Mouse (Mus musculus): ENCODE measurements around the gene Cacna1h. TPM values are rescaled to one million over a fixed set of nuclear protein-coding genes. Genes with fewer than 3 reads are reported as not detected.

The Cacna1h gene
- polyA plus RNA-seq, 1 experiment from 2014 or later = 3.2 TPM

DNA sequence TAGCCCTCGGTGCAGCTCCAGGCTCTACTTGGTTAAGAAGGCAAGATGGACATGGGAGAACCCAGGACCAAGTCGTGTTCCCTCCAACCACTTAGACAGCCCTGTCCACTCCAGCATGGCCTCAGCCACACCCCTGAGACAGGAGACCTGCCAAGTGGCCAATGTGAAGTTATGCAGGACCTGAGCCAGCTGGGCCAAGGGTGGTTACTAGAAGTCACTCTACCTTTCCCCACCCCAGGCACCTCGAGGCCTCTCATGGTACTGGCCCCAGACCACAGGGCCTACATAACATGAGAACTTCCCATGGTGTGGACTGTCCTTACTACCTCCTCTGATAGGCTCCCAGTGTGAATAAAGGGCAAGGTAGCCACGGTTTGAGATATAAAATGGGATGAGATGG lies 19.4 kb downstream of the Cacna1h start:
- Histone ChIP-seq H3K9me3 (replicated peaks) (no peaks in the 10 kb centered on the region), H3K4me3 (no peak overlapping the region), H3K4me1 (peaks cover 77% of the 10 kb centered on the region), H3K27me3 (ENCODE audit: low read depth, poor library complexity, severe bottlenecking) (no peaks in the 10 kb centered on the region), H3K27ac (peak overlapping the region; percentile 91), H3K36me3 (no peaks in the 10 kb centered on the region)
- no peak for DNase-seq (ENCODE audit: low spot score)
- 74% methylated on average over 4 of the region's 4 CpGs for WGBS

DNA sequence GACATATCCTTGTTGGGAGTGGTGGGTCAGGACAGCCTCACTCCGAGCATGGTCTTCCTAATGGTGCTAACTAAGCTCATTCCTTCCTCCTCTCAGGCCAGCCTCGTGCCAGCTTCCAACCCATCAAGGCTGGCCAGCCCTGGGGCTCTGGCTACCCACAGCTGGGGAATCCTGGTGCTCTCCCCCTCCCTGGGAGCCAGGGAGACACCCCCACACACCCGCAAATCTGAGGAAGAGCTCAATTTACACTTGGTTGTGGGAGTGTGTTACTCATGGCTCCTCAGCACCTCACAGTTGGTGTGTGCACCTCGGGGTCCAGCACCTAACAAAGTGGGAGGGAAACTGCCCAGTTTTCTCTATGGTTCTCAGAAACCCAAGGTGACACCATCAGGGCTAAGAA lies 22.3 kb downstream of the Cacna1h start:
- H3K9me3 ChIP-seq (replicated peaks) = no peaks in the 10 kb centered on the region
- H3K27ac ChIP-seq = peak overlapping the region; percentile 53; the same call in 1 of the 2 replicates
- WGBS = 64% methylated on average over 4 of the region's 4 CpGs
- peaks cover 73% of the 10 kb centered on the region for H3K4me1 ChIP-seq
- H3K36me3 ChIP-seq = no peaks in the 10 kb centered on the region
- no peak overlapping the region for H3K4me3 ChIP-seq
- no peaks in the 10 kb centered on the region for H3K27me3 ChIP-seq (ENCODE audit: low read depth, poor library complexity, severe bottlenecking)
- DNase-seq (ENCODE audit: low spot score) = no peak

- DNase-seq (ENCODE audit: low spot score) = no peak
- no peak overlapping the region for H3K27ac ChIP-seq
- no peaks in the 10 kb centered on the region for H3K27me3 ChIP-seq (ENCODE audit: low read depth, poor library complexity, severe bottlenecking)
- peaks cover 73% of the 10 kb centered on the region for H3K4me1 ChIP-seq
- WGBS = 72% methylated on average over 7 of the region's 7 CpGs
- no peak overlapping the region for H3K4me3 ChIP-seq
- H3K9me3 ChIP-seq (replicated peaks) = no peaks in the 10 kb centered on the region
- H3K36me3 ChIP-seq = no peaks in the 10 kb centered on the region
These were observed 22.8 kb downstream of the Cacna1h start for GRCm38 (mm10) chr17:25410786-25411185.

DNA sequence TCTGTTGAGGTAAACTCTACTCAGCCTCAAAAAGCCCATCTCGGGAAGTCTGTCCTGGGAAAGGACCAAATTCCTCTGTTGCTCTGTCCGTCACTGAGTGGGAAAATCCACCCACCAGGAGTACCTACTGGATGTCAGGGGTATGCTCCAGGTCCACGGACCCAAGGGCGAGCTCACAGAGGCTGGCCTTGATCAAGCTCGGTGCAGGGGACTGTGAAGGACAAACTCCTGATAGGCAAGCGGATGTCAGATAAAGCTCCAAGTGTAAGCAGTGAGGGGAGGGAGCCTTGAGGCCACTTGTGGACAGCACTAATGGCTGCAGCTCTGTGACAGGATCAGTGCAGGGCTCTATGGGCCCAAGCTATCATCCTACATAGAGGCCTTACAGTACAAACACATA lies 23.4 kb downstream of the Cacna1h start:
- Histone ChIP-seq H3K27me3 (ENCODE audit: low read depth, poor library complexity, severe bottlenecking) (no peaks in the 10 kb centered on the region), H3K4me3 (no peak overlapping the region), H3K4me1 (peaks cover 73% of the 10 kb centered on the region), H3K27ac (peak overlapping the region; percentile 42; the same call in 1 of the 2 replicates), H3K36me3 (no peaks in the 10 kb centered on the region), H3K9me3 (replicated peaks) (no peaks in the 10 kb centered on the region)
- WGBS = 80% methylated on average over 6 of the region's 6 CpGs
- no peak for DNase-seq (ENCODE audit: low spot score)

GRCm38 (mm10) chr17:25409621-25410020 lies 24.0 kb downstream of the Cacna1h start:
- Histone ChIP-seq H3K4me1 (peaks cover 73% of the 10 kb centered on the region), H3K27ac (no peak overlapping the region)

GRCm38 (mm10) chr17:25408302-25408999 lies 25.1 kb downstream of the Cacna1h start:
- Histone ChIP-seq H3K36me3 (no peaks in the 10 kb centered on the region), H3K27me3 (ENCODE audit: low read depth, poor library complexity, severe bottlenecking) (peaks cover 9% of the 10 kb centered on the region), H3K4me3 (no peak overlapping the region), H3K27ac (no peak overlapping the region), H3K4me1 (peaks cover 74% of the 10 kb centered on the region), H3K9me3 (replicated peaks) (no peaks in the 10 kb centered on the region)
- DNase-seq (ENCODE audit: low spot score) = no peak
- 87% methylated on average over 7 of the region's 7 CpGs for WGBS

More at GRCm38 (mm10) chr17:25409621-25410020, 24.0 kb downstream of the Cacna1h start:
- 88% methylated on average over 7 of the region's 7 CpGs for WGBS
- Histone ChIP-seq H3K36me3 (no peaks in the 10 kb centered on the region), H3K4me3 (no peak overlapping the region), H3K27me3 (ENCODE audit: low read depth, poor library complexity, severe bottlenecking) (no peaks in the 10 kb centered on the region), H3K9me3 (replicated peaks) (no peaks in the 10 kb centered on the region)
- DNase-seq (ENCODE audit: low spot score) = no peak

GRCm38 (mm10) chr17:25407352-25407751 lies 26.2 kb downstream of the Cacna1h start:
- peaks cover 15% of the 10 kb centered on the region for H3K27me3 ChIP-seq (ENCODE audit: low read depth, poor library complexity, severe bottlenecking)
- no peak for DNase-seq (ENCODE audit: low spot score)
- no peaks in the 10 kb centered on the region for H3K9me3 ChIP-seq (replicated peaks)
- peak overlapping the region; percentile 70; the same call in 1 of the 2 replicates for H3K27ac ChIP-seq
- WGBS = 87% methylated on average over 4 of the region's 4 CpGs
- H3K4me3 ChIP-seq = no peak overlapping the region
- H3K36me3 ChIP-seq = no peaks in the 10 kb centered on the region
- H3K4me1 ChIP-seq = peaks cover 76% of the 10 kb centered on the region

DNA sequence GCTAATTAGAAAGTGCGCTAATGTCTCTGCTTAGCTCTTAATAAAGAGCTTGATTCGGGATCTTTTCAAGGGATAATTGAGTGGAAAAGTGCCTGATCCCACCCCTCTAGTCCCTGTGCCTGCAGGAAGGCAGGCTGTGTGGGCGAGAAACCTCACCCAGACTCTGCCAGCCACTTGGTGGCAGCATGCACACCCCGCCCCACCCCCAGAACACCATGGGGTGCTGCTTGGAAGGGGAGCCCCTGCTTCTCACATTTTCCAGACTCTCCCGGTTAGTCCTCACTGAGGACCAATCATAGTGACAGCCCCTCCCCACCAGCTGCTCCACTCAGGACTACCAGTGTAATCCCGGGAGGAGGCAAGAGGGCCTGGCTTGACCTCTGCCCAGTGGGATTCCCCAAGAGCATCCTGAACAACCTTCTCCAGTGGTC lies 27.6 kb downstream of the Cacna1h start:
- WGBS = 21% methylated on average over 6 of the region's 6 CpGs
- H3K27ac ChIP-seq = peak overlapping the region; percentile 70
- peaks cover 19% of the 10 kb centered on the region for H3K27me3 ChIP-seq (ENCODE audit: low read depth, poor library complexity, severe bottlenecking)
- no peaks in the 10 kb centered on the region for H3K9me3 ChIP-seq (replicated peaks)
- H3K36me3 ChIP-seq = no peaks in the 10 kb centered on the region
- H3K4me3 ChIP-seq = peak overlapping the region; percentile 13
- peaks cover 69% of the 10 kb centered on the region for H3K4me1 ChIP-seq
- no peak for DNase-seq (ENCODE audit: low spot score)

- WGBS = 14% methylated on average over 10 of the region's 10 CpGs
- no peaks in the 10 kb centered on the region for H3K36me3 ChIP-seq
- no peak for DNase-seq (ENCODE audit: low spot score)
- H3K4me1 ChIP-seq = peaks cover 65% of the 10 kb centered on the region
- H3K9me3 ChIP-seq (replicated peaks) = no peaks in the 10 kb centered on the region
- H3K4me3 ChIP-seq = peak overlapping the region; percentile 9; the same call in 1 of the 2 replicates
- H3K27me3 ChIP-seq (ENCODE audit: low read depth, poor library complexity, severe bottlenecking) = peaks cover 20% of the 10 kb centered on the region
- peak overlapping the region; percentile 68 for H3K27ac ChIP-seq
These were observed 28.2 kb downstream of the Cacna1h start for GRCm38 (mm10) chr17:25405224-25405895.

DNA sequence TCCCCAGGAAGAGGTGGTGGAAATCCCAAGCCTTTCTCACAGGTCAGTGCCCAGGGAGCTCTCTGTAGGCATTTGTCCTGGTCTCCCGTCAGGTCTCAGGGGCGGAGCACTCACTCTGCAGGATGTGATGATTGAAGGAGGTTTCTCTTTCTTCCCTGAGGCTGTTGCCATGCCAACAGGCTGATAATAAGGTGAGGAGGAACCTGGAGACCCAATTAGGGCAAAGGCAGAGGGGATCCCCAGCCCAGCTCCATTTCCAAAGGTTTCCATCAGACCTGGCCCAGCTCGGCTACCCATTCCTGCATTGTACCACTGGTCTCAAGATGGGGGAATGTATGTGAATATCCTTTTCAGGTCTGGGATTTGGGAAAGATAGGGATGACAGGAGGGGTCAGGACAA lies 29.4 kb downstream of the Cacna1h start:
- DNase-seq (ENCODE audit: low spot score) = no peak
- H3K4me3 ChIP-seq = no peak overlapping the region
- H3K27ac ChIP-seq = 0 out of 2 replicates have a peak overlapping the region, but pooled peaks have one; percentile 9
- H3K36me3 ChIP-seq = no peaks in the 10 kb centered on the region
- no peaks in the 10 kb centered on the region for H3K9me3 ChIP-seq (replicated peaks)
- H3K4me1 ChIP-seq = peaks cover 66% of the 10 kb centered on the region
- WGBS = 36% methylated on average over 3 of the region's 3 CpGs
- H3K27me3 ChIP-seq (ENCODE audit: low read depth, poor library complexity, severe bottlenecking) = peaks cover 26% of the 10 kb centered on the region

DNA sequence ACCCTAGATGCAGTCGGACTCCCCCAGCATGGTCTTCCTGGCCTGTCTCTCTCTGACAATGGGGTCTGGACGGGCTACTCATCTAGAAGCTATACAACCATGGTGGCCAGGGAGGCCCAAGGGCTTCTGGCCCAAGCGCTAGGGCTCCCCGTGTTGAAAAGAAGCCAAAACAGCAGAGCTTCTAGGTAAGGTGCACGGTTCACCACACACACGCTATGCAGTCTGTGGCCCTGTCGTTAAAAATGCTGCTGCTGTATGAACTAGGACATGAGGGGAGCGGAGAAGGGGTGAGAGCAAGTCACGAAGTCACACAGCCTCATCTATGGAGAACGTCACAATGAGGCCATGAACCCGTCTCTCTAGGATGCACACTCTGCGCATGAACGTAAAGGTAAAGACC lies 31.4 kb downstream of the Cacna1h start:
- Histone ChIP-seq H3K27me3 (ENCODE audit: low read depth, poor library complexity, severe bottlenecking) (peaks cover 26% of the 10 kb centered on the region), H3K27ac (no peak overlapping the region), H3K36me3 (peaks cover 1% of the 10 kb centered on the region; the same call in 1 of the 2 replicates), H3K4me1 (peaks cover 70% of the 10 kb centered on the region), H3K9me3 (replicated peaks) (no peaks in the 10 kb centered on the region), H3K4me3 (no peak overlapping the region)
- no peak for DNase-seq (ENCODE audit: low spot score)
- whole genome bisulfite sequencing = 89% methylated on average over 13 of the region's 13 CpGs

- WGBS = 51% methylated on average over 4 of the region's 4 CpGs
- Histone ChIP-seq H3K4me3 (no peak overlapping the region), H3K36me3 (peaks cover 5% of the 10 kb centered on the region; the same call in 1 of the 2 replicates), H3K9me3 (replicated peaks) (no peaks in the 10 kb centered on the region), H3K27me3 (ENCODE audit: low read depth, poor library complexity, severe bottlenecking) (peaks cover 26% of the 10 kb centered on the region), H3K27ac (no peak overlapping the region), H3K4me1 (peaks cover 62% of the 10 kb centered on the region)
- DNase-seq (ENCODE audit: low spot score) = no peak
These were observed 32.1 kb downstream of the Cacna1h start for GRCm38 (mm10) chr17:25401491-25401890.

DNA sequence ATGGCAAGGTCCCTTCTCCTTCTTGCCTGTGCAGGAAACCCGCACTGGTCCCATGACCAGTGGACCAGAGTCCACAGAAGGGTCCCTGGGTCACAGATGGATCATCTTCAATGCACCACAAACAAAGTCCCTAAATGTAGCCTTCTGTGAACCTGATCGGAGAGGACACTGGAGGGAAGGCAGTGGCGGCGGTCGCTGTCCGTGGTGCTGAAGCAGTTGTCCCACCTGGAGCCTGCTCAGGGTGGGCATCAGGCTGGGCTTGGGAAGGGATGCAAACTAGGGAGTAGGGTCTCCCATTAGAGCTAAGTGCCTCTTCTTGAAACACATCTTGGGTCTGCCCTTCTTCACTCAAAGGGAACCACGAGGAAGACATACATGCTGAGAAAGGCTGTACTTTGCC lies 33.1 kb downstream of the Cacna1h start:
- H3K27me3 ChIP-seq (ENCODE audit: low read depth, poor library complexity, severe bottlenecking) = peaks cover 26% of the 10 kb centered on the region
- no peak overlapping the region for H3K27ac ChIP-seq
- no peak overlapping the region for H3K4me3 ChIP-seq
- peak; percentile 91 for DNase-seq (ENCODE audit: low spot score)
- WGBS = 7% methylated on average over 7 of the region's 7 CpGs
- H3K9me3 ChIP-seq (replicated peaks) = no peaks in the 10 kb centered on the region
- peaks cover 54% of the 10 kb centered on the region for H3K4me1 ChIP-seq
- peaks cover 5% of the 10 kb centered on the region; the same call in 1 of the 2 replicates for H3K36me3 ChIP-seq
